Mouse (Mus musculus): ENCODE data around the gene Spg21. TPM values are rescaled to one million over a fixed set of nuclear protein-coding genes. Genes with fewer than 3 reads are reported as not detected.

Gene Spg21
- polyA plus RNA-seq (2014; fragmentation: Nextera tagmentation; extraction: Ambion mirVana): 122 and 125 TPM in 2 replicates

DNA sequence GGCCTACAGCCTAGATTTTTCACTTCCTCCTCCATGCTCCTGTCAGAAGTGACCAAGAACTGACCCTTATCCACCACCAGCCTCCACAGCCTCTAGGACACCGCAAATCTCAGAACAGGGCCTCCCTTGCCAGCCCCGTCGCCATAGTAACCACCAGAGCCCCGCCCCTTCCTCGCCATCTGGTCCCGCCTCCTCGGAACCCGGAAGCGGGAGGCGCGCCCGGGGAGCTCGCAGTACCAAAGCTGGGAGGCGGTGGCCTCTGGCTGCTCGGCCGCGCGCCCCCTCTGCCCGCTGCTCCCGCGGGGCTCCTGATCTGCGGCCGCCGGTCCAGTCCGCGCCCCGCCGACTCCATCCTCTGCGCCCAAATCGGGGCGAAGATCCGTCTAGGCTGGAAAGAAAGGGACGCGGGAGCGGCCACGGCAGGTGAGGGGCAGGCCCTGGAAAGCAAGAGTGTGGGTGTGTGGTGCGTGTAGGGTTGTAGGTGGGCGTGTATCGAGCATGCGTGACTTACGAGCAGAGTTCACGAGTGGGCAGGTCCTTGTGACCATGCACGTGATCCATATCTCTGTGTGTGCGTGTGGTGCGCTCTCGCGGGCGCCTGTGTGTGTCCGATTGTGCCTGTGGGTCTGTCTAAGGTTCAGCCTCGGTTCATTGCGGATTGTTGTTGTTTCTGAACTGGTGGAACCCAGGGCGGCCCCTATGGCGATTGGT, at the start of gene Spg21:
Gene Spg21 (plus strand): TSS at position 216 of the 711 bp plus-strand sequence.
- Histone ChIP-seq H3K27ac (ENCODE audit: low read depth, low read length) (peak within 1 kb of the TSS; percentile 74), H3K9me3 (ENCODE audit: control insufficient read depth, low read length) (no peaks in the 10 kb centered on the region), H3K36me3 (ENCODE audit: control insufficient read depth, insufficient read depth, low read length) (no peaks in the 10 kb centered on the region), H3K4me3 (ENCODE audit: low read depth, low read length) (peak within 1 kb of the TSS; percentile 71), H3K27me3 (ENCODE audit: control insufficient read depth, insufficient read depth, low read length) (no peaks in the 10 kb centered on the region), H3K4me1 (ENCODE audit: control insufficient read depth, insufficient read depth, low read length) (peaks cover 14% of the 10 kb centered on the region), H3K9ac (ENCODE audit: low read length) (peak within 1 kb of the TSS; percentile 84), H3K4me2 (peak within 1 kb of the TSS; percentile 68)
- DNase-seq (ENCODE audit: low spot score, missing footprints) (peak; percentile 100), ATAC-seq (ENCODE audit: low FRiP score) (peak; percentile 97)
- WGBS: under 1% methylated on average over 52 of the region's 53 CpGs

DNA sequence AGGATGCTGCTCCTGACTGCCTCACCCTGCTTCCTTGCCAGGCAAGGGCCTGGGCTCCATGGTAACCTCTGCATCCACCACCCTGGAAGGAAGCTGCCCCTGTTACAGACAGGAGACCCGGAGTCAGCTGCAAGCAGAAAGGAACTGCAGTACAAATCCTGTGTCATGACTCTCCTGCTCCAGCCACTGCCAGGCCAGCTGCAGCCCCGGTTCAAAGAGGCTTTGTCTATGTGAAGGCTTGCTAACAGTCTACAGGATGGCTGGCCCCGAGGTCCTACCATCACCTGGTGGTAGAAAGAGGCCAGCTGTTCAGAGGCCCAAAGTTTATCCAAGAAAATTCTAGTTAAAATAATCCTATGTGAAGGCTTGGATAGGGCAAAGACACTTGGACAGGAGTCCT, 49.4 kb upstream of the Spg21 start:
- no peak for DNase-seq (ENCODE audit: low spot score, missing footprints)
- no peaks in the 10 kb centered on the region for H3K27me3 ChIP-seq (ENCODE audit: control insufficient read depth, insufficient read depth, low read length)
- H3K4me3 ChIP-seq (ENCODE audit: low read depth, low read length): no peak overlapping the region
- 85% methylated on average over 3 of the region's 3 CpGs for WGBS
- no peak overlapping the region for H3K9ac ChIP-seq (ENCODE audit: low read length)
- no peak overlapping the region for H3K4me2 ChIP-seq
- no peak overlapping the region for H3K27ac ChIP-seq (ENCODE audit: low read depth, low read length)
- no peaks in the 10 kb centered on the region for H3K9me3 ChIP-seq (ENCODE audit: control insufficient read depth, low read length)
- no peaks in the 10 kb centered on the region for H3K36me3 ChIP-seq (ENCODE audit: control insufficient read depth, insufficient read depth, low read length)
- no peak for ATAC-seq (ENCODE audit: low FRiP score)
- no peaks in the 10 kb centered on the region for H3K4me1 ChIP-seq (ENCODE audit: control insufficient read depth, insufficient read depth, low read length)

- Histone ChIP-seq H3K27ac (ENCODE audit: low read depth, low read length) (no peak overlapping the region), H3K9me3 (ENCODE audit: control insufficient read depth, low read length) (no peaks in the 10 kb centered on the region), H3K9ac (ENCODE audit: low read length) (no peak overlapping the region), H3K4me2 (no peak overlapping the region), H3K27me3 (ENCODE audit: control insufficient read depth, insufficient read depth, low read length) (no peaks in the 10 kb centered on the region), H3K4me3 (ENCODE audit: low read depth, low read length) (no peak overlapping the region), H3K36me3 (ENCODE audit: control insufficient read depth, insufficient read depth, low read length) (no peaks in the 10 kb centered on the region), H3K4me1 (ENCODE audit: control insufficient read depth, insufficient read depth, low read length) (no peaks in the 10 kb centered on the region)
- DNase-seq (ENCODE audit: low spot score, missing footprints) (no peak), ATAC-seq (ENCODE audit: low FRiP score) (no peak)
- 55% methylated on average over 3 of the region's 3 CpGs for WGBS
Observed at GRCm38 (mm10) chr9:65417738-65418137, 43.0 kb upstream of the Spg21 start.

GRCm38 (mm10) chr9:65419633-65420032, 41.1 kb upstream of the Spg21 start:
- no peaks in the 10 kb centered on the region for H3K36me3 ChIP-seq (ENCODE audit: control insufficient read depth, insufficient read depth, low read length)
- no peaks in the 10 kb centered on the region for H3K4me1 ChIP-seq (ENCODE audit: control insufficient read depth, insufficient read depth, low read length)
- no peaks in the 10 kb centered on the region for H3K9me3 ChIP-seq (ENCODE audit: control insufficient read depth, low read length)
- H3K27me3 ChIP-seq (ENCODE audit: control insufficient read depth, insufficient read depth, low read length): no peaks in the 10 kb centered on the region
- H3K4me3 ChIP-seq (ENCODE audit: low read depth, low read length): no peak overlapping the region
- no peak overlapping the region for H3K27ac ChIP-seq (ENCODE audit: low read depth, low read length)
- H3K4me2 ChIP-seq: no peak overlapping the region
- ATAC-seq (ENCODE audit: low FRiP score) (no peak), DNase-seq (ENCODE audit: low spot score, missing footprints) (no peak)
- H3K9ac ChIP-seq (ENCODE audit: low read length): no peak overlapping the region
- 78% methylated on average over 3 of the region's 3 CpGs for WGBS

DNA sequence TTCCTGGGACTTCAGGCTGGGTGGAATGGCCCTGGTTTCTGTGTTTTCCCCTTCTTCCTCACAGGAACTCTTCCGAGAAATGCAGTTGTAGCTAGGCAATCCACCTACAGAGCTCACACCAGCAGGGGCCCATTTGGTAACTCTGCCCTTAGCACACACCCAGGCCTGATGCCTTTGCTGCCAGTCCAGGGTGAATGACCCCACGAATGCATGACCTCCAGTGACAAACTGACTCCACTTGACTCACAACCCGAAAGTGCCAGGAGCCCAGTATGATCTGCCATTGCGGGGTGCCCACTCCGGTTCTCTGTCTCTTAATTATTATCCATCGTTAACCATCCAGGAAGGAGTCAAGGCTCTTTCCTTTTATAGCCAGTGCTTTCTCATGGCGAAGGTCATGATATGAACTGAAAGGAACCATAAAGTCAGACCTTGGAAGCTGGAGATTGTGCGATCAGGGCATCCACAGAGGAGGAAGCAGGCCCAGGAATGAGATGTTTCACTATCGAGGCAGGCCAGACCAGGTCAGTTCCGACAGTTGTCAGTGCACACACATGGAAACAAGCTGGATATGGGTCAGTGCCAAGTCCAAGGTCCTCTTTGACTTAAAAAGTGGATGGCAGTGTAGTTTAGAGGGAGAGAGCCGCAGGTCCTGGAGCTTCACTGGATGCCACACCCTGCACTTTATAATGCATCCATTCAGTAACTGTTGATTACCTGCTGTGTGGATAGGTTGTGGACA, 37.8 kb upstream of the Spg21 start, which contains the start of gene Slc51b:
Gene Slc51b (minus strand): TSS at position 196 of the 742 bp plus-strand sequence.
- H3K36me3 ChIP-seq (ENCODE audit: control insufficient read depth, insufficient read depth, low read length): no peaks in the 10 kb centered on the region
- H3K27me3 ChIP-seq (ENCODE audit: control insufficient read depth, insufficient read depth, low read length): no peaks in the 10 kb centered on the region
- H3K4me2 ChIP-seq: no peak within 1 kb of the TSS
- no peak within 1 kb of the TSS for H3K4me3 ChIP-seq (ENCODE audit: low read depth, low read length)
- DNase-seq (ENCODE audit: low spot score, missing footprints): no peak
- no peaks in the 10 kb centered on the region for H3K9me3 ChIP-seq (ENCODE audit: control insufficient read depth, low read length)
- H3K9ac ChIP-seq (ENCODE audit: low read length): no peak within 1 kb of the TSS
- H3K27ac ChIP-seq (ENCODE audit: low read depth, low read length): no peak within 1 kb of the TSS
- ATAC-seq (ENCODE audit: low FRiP score): no peak
- H3K4me1 ChIP-seq (ENCODE audit: control insufficient read depth, insufficient read depth, low read length): no peaks in the 10 kb centered on the region
- WGBS: 83% methylated on average over 11 of the region's 11 CpGs

GRCm38 (mm10) chr9:65424393-65424792, 36.4 kb upstream of the Spg21 start:
- Histone ChIP-seq H3K9me3 (ENCODE audit: control insufficient read depth, low read length) (no peaks in the 10 kb centered on the region), H3K9ac (ENCODE audit: low read length) (no peak overlapping the region), H3K27ac (ENCODE audit: low read depth, low read length) (no peak overlapping the region), H3K4me2 (no peak overlapping the region), H3K36me3 (ENCODE audit: control insufficient read depth, insufficient read depth, low read length) (no peaks in the 10 kb centered on the region), H3K4me3 (ENCODE audit: low read depth, low read length) (no peak overlapping the region), H3K4me1 (ENCODE audit: control insufficient read depth, insufficient read depth, low read length) (no peaks in the 10 kb centered on the region), H3K27me3 (ENCODE audit: control insufficient read depth, insufficient read depth, low read length) (no peaks in the 10 kb centered on the region)
- no peak for ATAC-seq (ENCODE audit: low FRiP score)
- no peak for DNase-seq (ENCODE audit: low spot score, missing footprints)
- 44% methylated on average over 3 of the region's 3 CpGs for WGBS

GRCm38 (mm10) chr9:65427511-65427910, 33.2 kb upstream of the Spg21 start:
- H3K36me3 ChIP-seq (ENCODE audit: control insufficient read depth, insufficient read depth, low read length): no peaks in the 10 kb centered on the region
- DNase-seq (ENCODE audit: low spot score, missing footprints): no peak
- no peak for ATAC-seq (ENCODE audit: low FRiP score)
- no peak overlapping the region for H3K9ac ChIP-seq (ENCODE audit: low read length)
- H3K27me3 ChIP-seq (ENCODE audit: control insufficient read depth, insufficient read depth, low read length): no peaks in the 10 kb centered on the region
- no peaks in the 10 kb centered on the region for H3K9me3 ChIP-seq (ENCODE audit: control insufficient read depth, low read length)
- WGBS: 77% methylated on average over 2 of the region's 2 CpGs
- H3K27ac ChIP-seq (ENCODE audit: low read depth, low read length): no peak overlapping the region
- no peak overlapping the region for H3K4me2 ChIP-seq
- no peaks in the 10 kb centered on the region for H3K4me1 ChIP-seq (ENCODE audit: control insufficient read depth, insufficient read depth, low read length)
- H3K4me3 ChIP-seq (ENCODE audit: low read depth, low read length): no peak overlapping the region

GRCm38 (mm10) chr9:65428003-65428402, 32.7 kb upstream of the Spg21 start:
- 91% methylated on average over 5 of the region's 5 CpGs for WGBS
- no peak for ATAC-seq (ENCODE audit: low FRiP score)
- no peak overlapping the region for H3K4me3 ChIP-seq (ENCODE audit: low read depth, low read length)
- H3K9me3 ChIP-seq (ENCODE audit: control insufficient read depth, low read length): no peaks in the 10 kb centered on the region
- no peaks in the 10 kb centered on the region for H3K27me3 ChIP-seq (ENCODE audit: control insufficient read depth, insufficient read depth, low read length)
- H3K27ac ChIP-seq (ENCODE audit: low read depth, low read length): no peak overlapping the region
- H3K36me3 ChIP-seq (ENCODE audit: control insufficient read depth, insufficient read depth, low read length): no peaks in the 10 kb centered on the region
- no peak overlapping the region for H3K9ac ChIP-seq (ENCODE audit: low read length)
- no peak for DNase-seq (ENCODE audit: low spot score, missing footprints)
- H3K4me1 ChIP-seq (ENCODE audit: control insufficient read depth, insufficient read depth, low read length): no peaks in the 10 kb centered on the region
- H3K4me2 ChIP-seq: no peak overlapping the region

DNA sequence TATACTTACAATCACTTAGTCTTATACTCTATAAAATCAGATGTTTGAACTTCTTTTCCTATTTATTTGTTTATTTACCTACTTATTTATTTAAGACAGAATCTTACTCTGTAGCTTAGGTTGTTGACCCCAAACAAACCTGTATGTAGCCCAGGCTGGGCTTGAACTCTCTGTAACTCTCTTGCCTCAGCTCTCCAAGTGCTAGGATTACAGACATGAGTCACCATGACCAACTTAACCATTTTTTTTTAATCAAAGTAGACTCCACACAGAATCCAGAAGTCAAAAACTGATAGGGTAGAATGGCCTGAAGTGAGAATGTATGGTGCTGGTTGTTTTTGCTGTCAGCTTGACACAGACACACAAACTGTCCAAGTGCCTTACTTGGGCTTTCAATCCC, 30.3 kb upstream of the Spg21 start:
- H3K27me3 ChIP-seq (ENCODE audit: control insufficient read depth, insufficient read depth, low read length): no peaks in the 10 kb centered on the region
- H3K4me3 ChIP-seq (ENCODE audit: low read depth, low read length): no peak overlapping the region
- H3K36me3 ChIP-seq (ENCODE audit: control insufficient read depth, insufficient read depth, low read length): no peaks in the 10 kb centered on the region
- DNase-seq (ENCODE audit: low spot score, missing footprints) (no peak), ATAC-seq (ENCODE audit: low FRiP score) (no peak)
- no peak overlapping the region for H3K27ac ChIP-seq (ENCODE audit: low read depth, low read length)
- H3K9ac ChIP-seq (ENCODE audit: low read length): no peak overlapping the region
- H3K4me2 ChIP-seq: no peak overlapping the region
- no peaks in the 10 kb centered on the region for H3K9me3 ChIP-seq (ENCODE audit: control insufficient read depth, low read length)
- no peaks in the 10 kb centered on the region for H3K4me1 ChIP-seq (ENCODE audit: control insufficient read depth, insufficient read depth, low read length)
